ENCODE assay signal across 11 mouse cellular contexts in the genomic region with DNA sequence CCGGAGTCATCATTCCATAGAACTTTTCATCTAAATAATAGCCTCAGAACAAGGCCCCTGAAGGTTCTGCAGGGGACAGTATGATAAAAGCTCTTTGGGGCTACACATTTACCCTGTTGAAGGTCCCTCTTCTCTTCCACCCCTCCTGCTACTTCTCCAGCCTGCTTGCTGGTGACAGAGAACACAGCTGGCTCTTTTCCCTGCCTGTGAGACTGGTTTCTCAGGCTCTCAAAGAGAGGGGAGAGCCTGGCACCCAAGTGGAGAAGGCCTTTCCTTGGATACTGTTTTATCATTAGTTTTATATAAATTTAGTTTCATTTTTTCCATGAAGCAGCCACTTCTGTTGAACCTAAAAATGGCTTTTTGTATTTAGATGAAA. TPM values are rescaled to one million over a fixed set of nuclear protein-coding genes. Genes with fewer than 3 reads are reported as not detected.
DNase-seq lines count a peak whose midpoint lies in the region; ATAC-seq lines count a peak whose summit lies in the region.
"Had no signal": no experiment of that assay in that cellular context is flagged by ENCODE, and none has a peak within 500 bp of the region (broad histone marks: within the 10 kb centered on the region; RNA-seq: fewer than 3 reads in every experiment).

No protein-coding gene starts in this region.

- H3K4me1 ChIP-seq in heart, embryonic 12.5 days (replicated peaks): peaks cover 29% of the 10 kb centered on the region
- peaks cover 23% of the 10 kb centered on the region for H3K4me1 ChIP-seq in forebrain, embryonic 13.5 days
- H3K4me1 ChIP-seq in limb, embryonic 15.5 days: peaks cover 10% of the 10 kb centered on the region

- WGBS in heart, embryonic 12.5 days: 88% methylated on average over 1 of the region's 1 CpGs
- WGBS in forebrain, embryonic 13.5 days: 59% methylated on average over 1 of the region's 1 CpGs
- 91% methylated on average over 1 of the region's 1 CpGs for WGBS in limb, embryonic 15.5 days

- peak overlapping the region; percentile 10; the same call in 1 of the 2 replicates for H3K9ac ChIP-seq in heart, embryonic 12.5 days
- peak overlapping the region; percentile 56 for H3K9ac ChIP-seq in forebrain, embryonic 13.5 days
- H3K9ac ChIP-seq in limb, embryonic 15.5 days: 0 out of 2 replicates have a peak overlapping the region, but pooled peaks have one; percentile 7

- H3K9me3 ChIP-seq in heart, embryonic 12.5 days (replicated peaks): no peaks in the 10 kb centered on the region
- no peaks in the 10 kb centered on the region for H3K9me3 ChIP-seq in forebrain, embryonic 13.5 days (replicated peaks)
- H3K9me3 ChIP-seq in limb, embryonic 15.5 days: no peaks in the 10 kb centered on the region

- no peaks in the 10 kb centered on the region for H3K27me3 ChIP-seq in heart, embryonic 12.5 days (replicated peaks)
- H3K27me3 ChIP-seq in forebrain, embryonic 13.5 days: no peaks in the 10 kb centered on the region
- no peaks in the 10 kb centered on the region for H3K27me3 ChIP-seq in limb, embryonic 15.5 days

- H3K27ac ChIP-seq in heart, embryonic 12.5 days (ENCODE audit: poor library complexity, severe bottlenecking): 0 out of 2 replicates have a peak overlapping the region, but pooled peaks have one; percentile 9
- H3K27ac ChIP-seq in forebrain, embryonic 13.5 days: peak overlapping the region; percentile 69
- H3K27ac ChIP-seq in limb, embryonic 15.5 days: 0 out of 2 replicates have a peak overlapping the region, but pooled peaks have one; percentile 57

- no peak overlapping the region for H3K4me3 ChIP-seq in heart, embryonic 12.5 days
- H3K4me3 ChIP-seq in forebrain, embryonic 13.5 days: no peak overlapping the region
- H3K4me3 ChIP-seq in limb, embryonic 15.5 days: no peak overlapping the region

- DNase-seq in heart, adult 8-10 months (ENCODE audit: low spot score): no peak
- peak; percentile 57 for DNase-seq in adipocyte (ENCODE audit: low spot score)
- no peak for DNase-seq in retina, embryonic 14.5 days (ENCODE audit: low spot score)
- DNase-seq in adrenal gland, adult 2 months: no peak
- no peak for DNase-seq in left cerebral cortex, adult 8-10 months (ENCODE audit: low spot score in 2 of 2)
- DNase-seq: cerebellum, postnatal 25 days had no signal

- ATAC-seq in heart, embryonic 12.5 days (ENCODE audit: insufficient number of reproducible peaks, low FRiP score): no peak
- no peak for ATAC-seq in forebrain, embryonic 13.5 days
- no peak for ATAC-seq in limb, embryonic 15.5 days (ENCODE audit: insufficient number of reproducible peaks, low FRiP score, low TSS enrichment, low read depth)

- no peak overlapping the region for H3K4me2 ChIP-seq in heart, embryonic 12.5 days
- no peak overlapping the region for H3K4me2 ChIP-seq in forebrain, embryonic 13.5 days
- H3K4me2 ChIP-seq in limb, embryonic 15.5 days: no peak overlapping the region

- peaks cover 35% of the 10 kb centered on the region for H3K36me3 ChIP-seq in heart, embryonic 12.5 days
- 0 out of 2 replicates have a peak, but pooled peaks cover 22% of the 10 kb centered on the region for H3K36me3 ChIP-seq in forebrain, embryonic 13.5 days (ENCODE audit: poor library complexity, severe bottlenecking)
- peaks cover 48% of the 10 kb centered on the region for H3K36me3 ChIP-seq in limb, embryonic 15.5 days

RNA-seq across cellular contexts. Expression of a gene that starts 14.4 kb away (rescaled TPM):
- 16.5 and 18.3 TPM in 2 replicates for polyA plus RNA-seq in heart, embryonic 12.5 days (2016; fragmentation: Nextera tagmentation; extraction: Ambion mirVana)
- 10 to 100 TPM; 13.9 to 20.3 (median 17.1) TPM for total RNA-seq in heart, adult 8-10 months (2022)
- 8.9 and 10.1 TPM in 2 replicates for polyA plus RNA-seq in forebrain, embryonic 13.5 days (2015; fragmentation: Nextera tagmentation; extraction: Ambion mirVana)
- polyA plus RNA-seq in limb, embryonic 15.5 days (2015; fragmentation: Nextera tagmentation; extraction: Ambion mirVana): 16.8 and 17.0 TPM in 2 replicates
- 10 to 100 TPM; 13.8 to 22.0 TPM for total RNA-seq in adrenal gland, adult 2 months (2021)
- 20.6 and 22.7 TPM in 2 replicates for polyA plus RNA-seq in adrenal gland, adult 2 months (2012; rRNA removed)
- 10 to 100 TPM; 14.4 to 17.1 (median 15.6) TPM for total RNA-seq in left cerebral cortex, adult 8-10 months (2022)

RNA-seq across cellular contexts. Expression of a gene that starts 25.9 kb away (rescaled TPM):
- 0.24 and 0.27 TPM in 2 replicates for polyA plus RNA-seq in heart, embryonic 12.5 days (2016; fragmentation: Nextera tagmentation; extraction: Ambion mirVana)
- total RNA-seq in heart, adult 8-10 months (2022): under 1 TPM; 0.37 to 0.78 (median 0.38) TPM
- polyA plus RNA-seq in forebrain, embryonic 13.5 days (2015; fragmentation: Nextera tagmentation; extraction: Ambion mirVana): not detected in 2 replicates
- 0.20 and 0.27 TPM in 2 replicates for polyA plus RNA-seq in limb, embryonic 15.5 days (2015; fragmentation: Nextera tagmentation; extraction: Ambion mirVana)
- total RNA-seq in adrenal gland, adult 2 months (2021): not detected
- polyA plus RNA-seq in adrenal gland, adult 2 months (2012; rRNA removed): 0.20 and 0.31 TPM in 2 replicates
- under 1 TPM; 0.51 to 0.98 (median 0.82) TPM for total RNA-seq in left cerebral cortex, adult 8-10 months (2022)
- total RNA-seq: gastrocnemius, postnatal 4 days had no signal
- polyA plus RNA-seq: spleen, adult 2 months had no signal

Comparison
In these comparisons a context has a peak if more than half of its experiments do, and no peak if none do; other contexts are left out.
1. H3K27ac ChIP-seq: peak in every context shown above with its lines; median percentile 69 in forebrain, embryonic 13.5 days; 57 in limb, embryonic 15.5 days; 9 in heart, embryonic 12.5 days.